Mouse (Mus musculus): ENCODE measurements around the gene Cabs1.

Gene Cabs1

GRCm38 (mm10) chr5:87979139-87979538, at the start of gene Cabs1:
Gene Cabs1 (plus strand): TSS chr5:87979439.
- DNase-seq, result no peak

- DNase-seq, result no peak
These were observed 47.6 kb upstream of the Cabs1 start for GRCm38 (mm10) chr5:87931603-87932002.

GRCm38 (mm10) chr5:87940752-87941151, 38.5 kb upstream of the Cabs1 start:
- no peak for DNase-seq

GRCm38 (mm10) chr5:87942515-87942914, 36.7 kb upstream of the Cabs1 start:
- no peak for DNase-seq

GRCm38 (mm10) chr5:87951836-87952235, 27.4 kb upstream of the Cabs1 start:
- no peak for DNase-seq

GRCm38 (mm10) chr5:87969201-87969600, 10.0 kb upstream of the Cabs1 start, which contains the start of the genes 2310003L06Rik and Gm28434:
Gene 2310003L06Rik (plus strand): TSS chr5:87969459.
Gene Gm28434 (plus strand): TSS chr5:87969517.
- no peak for DNase-seq

GRCm38 (mm10) chr5:87982468-87983214, 3.4 kb downstream of the Cabs1 start:
- no peak for DNase-seq

- DNase-seq, result no peak
These were observed 23.0 kb downstream of the Cabs1 start, which contains the start of gene Smr3a for GRCm38 (mm10) chr5:88002249-88002648. Gene Smr3a (plus strand): TSS chr5:88002549.

- no peak for DNase-seq
These were observed 26.0 kb downstream of the Cabs1 start for GRCm38 (mm10) chr5:88005241-88005640.
